Mouse (Mus musculus) heart, postnatal 25 days (tissue): ENCODE data around the gene Tlr9. TPM values are rescaled to one million over a fixed set of nuclear protein-coding genes. Genes with fewer than 3 reads are reported as not detected.

Experiments
- DNase-seq: peaks from one replicate; pipeline ENCODE4 v3.0.0; 2022; ENCODE audit warnings: low spot score
- intact Hi-C: fragments of 180-260 bp; cut with DNase I; formaldehyde crosslinking; loops from one replicate; pipeline ENCODE4 v1.15.1; 2025
- total RNA-seq, 2 experiments: library from RNA; stranded (reverse); gene quantifications; 2 replicates each; pipeline ENCODE4 v1.2.3; 2021

The Tlr9 gene
- total RNA-seq, 2 experiments from 2014 or later = 0.52 to 0.64 TPM

DNA sequence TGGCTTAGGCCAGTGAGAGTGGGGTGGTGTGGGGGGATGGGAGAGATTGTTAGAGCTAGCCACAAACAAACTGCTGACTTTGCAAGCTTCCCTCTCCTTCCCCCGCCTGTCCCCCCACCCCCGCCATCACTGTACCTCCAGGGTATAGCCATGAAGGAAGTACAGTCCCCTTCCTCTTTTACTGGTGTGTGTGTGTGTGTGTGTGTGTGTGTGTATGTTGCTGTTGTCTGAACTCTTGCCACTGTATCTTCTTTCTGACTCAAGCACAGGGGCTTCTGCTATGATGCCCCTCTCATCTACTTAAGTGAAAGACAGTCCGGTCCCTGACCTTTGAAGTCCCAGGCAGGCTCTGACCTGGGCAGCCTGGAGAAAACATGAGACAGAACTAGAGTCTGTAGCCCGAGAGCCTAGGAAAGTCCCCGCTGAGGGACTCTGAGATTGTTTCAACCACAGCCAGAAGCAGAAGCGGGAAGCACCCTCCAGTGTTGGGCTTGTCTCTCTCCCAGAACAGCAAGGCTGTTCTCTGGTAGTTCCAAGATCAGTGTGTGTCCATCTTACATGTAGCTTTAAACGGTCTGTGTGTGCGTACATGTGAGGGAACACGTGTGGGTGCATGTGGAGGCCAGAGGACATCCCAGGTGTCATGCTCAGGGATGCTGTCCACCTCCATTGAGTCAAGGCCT lies 7.8 kb downstream of the Tlr9 start:
- intact Hi-C loops = no loop called here
- no peak for DNase-seq

DNA sequence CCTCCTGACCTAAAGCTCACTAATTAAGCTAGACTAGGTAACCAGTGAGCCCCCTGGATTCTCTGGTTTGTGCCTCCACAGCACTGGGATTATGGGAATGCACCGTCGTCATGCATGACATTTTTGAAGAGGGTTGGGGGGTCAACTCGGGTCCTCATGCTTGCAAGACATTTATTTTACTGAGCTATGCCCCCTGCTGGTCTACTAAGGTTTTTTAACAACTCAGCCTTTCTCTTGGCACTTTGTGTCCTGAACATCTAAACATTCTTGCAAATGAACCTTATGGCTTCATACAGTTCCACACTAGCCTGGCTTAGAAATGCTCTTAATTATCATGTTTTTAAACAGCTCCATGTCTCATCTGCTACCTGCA lies 8.3 kb downstream of the Tlr9 start:
- no peak for DNase-seq
- intact Hi-C loops = no loop called here

DNA sequence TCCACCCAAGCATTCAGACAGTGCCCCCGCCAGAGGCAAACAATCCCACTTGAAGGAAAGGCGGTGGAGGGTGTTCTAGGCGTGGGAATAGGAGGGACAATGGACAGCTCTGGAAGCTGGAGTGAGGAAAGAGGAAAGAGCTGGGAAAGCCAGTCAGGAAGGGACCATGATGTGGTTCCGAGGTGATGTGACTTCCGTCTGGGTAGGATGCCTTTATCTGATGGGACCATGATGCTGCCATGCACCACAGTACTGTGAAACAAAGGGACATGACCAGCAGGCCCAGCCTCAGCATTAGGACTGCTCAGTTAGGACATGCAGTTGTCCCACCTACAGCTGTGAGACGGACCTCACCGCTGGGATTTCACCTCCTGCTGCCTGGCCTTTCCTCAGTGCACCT lies 8.8 kb downstream of the Tlr9 start:
- no peak for DNase-seq
- intact Hi-C loops = no loop called here

DNA sequence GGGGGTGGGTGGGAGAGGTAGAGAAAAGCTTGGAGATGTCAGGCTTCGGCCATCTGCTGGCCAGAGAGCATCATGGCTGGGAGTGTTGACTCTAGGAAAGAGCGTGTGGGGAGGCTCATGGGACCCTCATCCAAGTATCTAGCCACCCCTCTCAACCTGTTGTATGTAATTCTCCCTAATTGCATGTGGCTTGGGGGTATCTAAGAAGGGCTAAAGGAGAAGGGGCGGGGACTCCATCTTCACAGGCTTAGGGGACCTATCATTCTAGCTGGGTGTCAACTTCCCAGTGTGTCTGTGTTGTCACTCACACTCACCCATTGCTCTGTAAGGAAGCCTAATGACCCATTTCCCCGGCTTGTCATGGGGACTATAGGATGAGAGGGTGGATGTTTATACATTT lies 9.4 kb downstream of the Tlr9 start:
- intact Hi-C loops = no loop called here
- DNase-seq = no peak

DNA sequence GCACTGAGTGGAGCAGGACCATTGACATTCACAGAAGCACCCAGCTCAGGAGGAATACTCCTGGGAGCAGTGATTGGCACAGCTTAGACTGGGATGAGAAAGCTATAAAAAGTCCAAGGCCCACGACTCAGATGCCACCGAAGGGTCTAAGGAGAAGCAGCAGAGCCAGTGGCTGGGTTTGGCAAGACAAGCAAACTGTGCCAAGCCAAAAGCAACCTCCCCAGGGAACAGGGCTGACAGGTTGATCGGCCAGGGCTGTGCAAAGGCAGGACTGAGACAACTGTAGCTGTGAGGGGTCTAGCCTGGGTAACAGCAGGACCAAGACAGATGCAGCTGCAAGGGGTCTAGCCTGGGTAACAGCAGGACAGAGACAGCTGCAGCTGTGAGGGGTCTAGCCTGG lies 10.6 kb downstream of the Tlr9 start:
- intact Hi-C loops = no loop called here
- DNase-seq = no peak

DNA sequence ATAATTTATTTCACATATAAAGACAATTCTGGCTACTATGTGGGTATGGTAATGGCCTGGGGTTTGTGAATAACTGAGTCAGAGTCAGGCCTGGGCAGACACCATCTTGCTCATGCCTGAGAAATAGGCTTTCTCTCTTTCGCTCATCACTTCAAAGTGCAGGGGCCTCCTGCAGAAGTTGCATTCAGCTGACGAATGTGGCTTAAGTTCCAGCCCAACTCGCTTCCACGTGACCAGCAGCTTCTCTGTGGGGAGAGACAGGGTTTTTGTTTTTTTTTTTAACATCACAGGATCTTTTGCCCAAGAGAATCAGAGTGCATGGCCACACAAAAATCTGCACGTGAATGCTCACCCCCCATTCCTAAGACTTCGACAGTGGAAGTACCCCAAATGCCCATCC lies 11.6 kb downstream of the Tlr9 start:
- intact Hi-C loops = no loop called here
- no peak for DNase-seq

DNA sequence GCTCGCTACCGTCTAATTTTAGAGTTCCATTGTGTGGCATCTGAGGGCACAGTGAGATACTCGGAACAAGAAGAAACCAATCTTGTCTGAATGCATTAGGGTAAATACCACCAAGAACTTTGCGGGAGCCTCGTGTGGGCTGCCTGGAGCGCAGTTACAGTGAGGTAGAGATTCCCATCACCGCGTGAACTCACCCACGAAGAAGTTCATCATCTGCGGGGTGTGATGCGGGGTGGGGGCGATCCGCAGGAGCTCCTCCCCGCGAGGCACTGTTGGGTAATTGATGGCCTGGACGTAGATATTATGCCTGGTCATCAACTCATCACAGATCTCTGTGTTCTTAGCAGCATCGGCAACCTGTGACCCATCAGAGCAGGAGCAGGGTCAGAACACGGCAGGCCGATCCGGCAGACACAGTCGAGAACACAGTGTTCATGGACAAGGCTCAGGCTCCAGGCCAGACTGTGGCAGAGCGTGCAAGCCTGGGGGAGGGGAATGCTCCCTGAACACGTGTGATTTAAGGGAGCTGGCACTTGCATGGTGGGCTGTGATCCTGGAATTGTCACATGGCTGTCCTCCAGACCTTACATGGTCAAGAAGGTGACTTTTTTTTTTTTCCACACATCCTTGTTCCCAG lies 12.9 kb downstream of the Tlr9 start:
- peak; percentile 33 for DNase-seq
- intact Hi-C loops = no loop called here

DNA sequence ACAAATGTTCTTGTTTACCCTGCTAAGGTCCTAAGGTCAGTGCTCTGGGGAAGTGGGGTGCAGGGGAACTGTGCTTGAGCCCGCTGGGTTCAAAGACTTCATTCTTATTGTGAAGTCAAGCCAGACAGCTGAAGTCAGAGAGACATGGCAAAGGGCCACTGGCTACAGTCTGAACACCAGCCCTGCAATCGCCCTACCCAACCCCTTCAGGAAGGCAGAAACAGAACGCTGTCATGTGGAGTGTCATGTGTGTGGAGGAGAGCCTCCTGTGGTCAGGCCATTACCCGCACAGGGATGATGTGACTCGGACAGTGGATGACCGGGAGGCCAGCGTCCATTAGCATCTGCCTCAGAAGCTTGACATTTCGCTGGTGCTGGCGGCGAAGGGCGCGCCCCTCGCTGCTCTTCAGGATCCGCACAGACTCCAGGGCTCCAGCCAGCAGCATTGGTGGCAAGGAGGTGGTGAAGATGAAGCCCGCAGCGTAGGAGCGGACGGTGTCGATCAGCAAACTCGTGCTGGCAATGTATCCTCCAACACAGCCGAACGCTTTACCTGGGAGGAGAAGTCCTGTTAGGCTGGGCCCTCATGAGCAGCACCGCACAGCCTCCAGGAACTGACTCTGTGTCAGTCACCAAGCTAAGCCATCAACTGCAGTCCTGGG lies 13.9 kb downstream of the Tlr9 start:
- no peak for DNase-seq
- intact Hi-C loops = no loop called here

DNA sequence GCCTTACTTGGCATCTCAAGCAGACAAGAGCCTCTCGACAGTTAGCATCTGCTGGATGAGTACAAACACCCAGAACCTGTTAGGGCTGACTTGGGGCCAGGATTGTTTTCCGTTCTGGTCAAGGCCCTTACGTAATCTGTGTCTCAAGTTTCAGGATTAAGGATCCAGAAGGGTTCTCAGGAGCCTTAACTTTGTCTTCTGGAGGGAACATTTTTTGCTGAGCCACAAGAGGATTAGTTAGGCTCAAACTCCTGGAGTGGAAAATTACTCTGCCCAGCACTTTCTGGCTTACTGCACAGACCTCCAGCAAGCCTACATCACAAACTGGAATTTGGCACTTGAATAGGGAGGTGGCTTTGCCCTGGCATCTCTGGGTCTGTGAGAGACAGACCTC lies 14.4 kb downstream of the Tlr9 start:
- DNase-seq = no peak
- intact Hi-C loops = no loop called here

DNA sequence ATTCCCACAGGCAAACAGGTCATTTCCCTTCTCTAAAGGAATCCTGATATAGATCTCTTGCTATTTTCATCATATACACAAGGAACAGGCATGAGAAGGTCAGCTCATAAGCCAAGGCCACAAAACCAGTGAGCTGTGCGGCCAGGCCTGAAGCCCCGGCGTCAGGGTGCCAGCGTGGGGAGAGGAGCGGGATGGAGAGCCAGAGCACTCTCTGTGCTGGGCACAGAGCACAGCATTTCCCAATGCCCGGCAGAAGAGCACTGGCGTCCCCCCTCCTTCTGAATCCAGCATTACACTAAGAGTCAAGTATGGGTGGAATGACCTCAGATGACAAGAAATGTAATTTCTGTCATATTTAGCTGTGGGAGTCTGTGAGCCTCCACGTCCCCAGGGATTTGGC lies 15.0 kb downstream of the Tlr9 start:
- DNase-seq = no peak
- intact Hi-C loops = no loop called here

DNA sequence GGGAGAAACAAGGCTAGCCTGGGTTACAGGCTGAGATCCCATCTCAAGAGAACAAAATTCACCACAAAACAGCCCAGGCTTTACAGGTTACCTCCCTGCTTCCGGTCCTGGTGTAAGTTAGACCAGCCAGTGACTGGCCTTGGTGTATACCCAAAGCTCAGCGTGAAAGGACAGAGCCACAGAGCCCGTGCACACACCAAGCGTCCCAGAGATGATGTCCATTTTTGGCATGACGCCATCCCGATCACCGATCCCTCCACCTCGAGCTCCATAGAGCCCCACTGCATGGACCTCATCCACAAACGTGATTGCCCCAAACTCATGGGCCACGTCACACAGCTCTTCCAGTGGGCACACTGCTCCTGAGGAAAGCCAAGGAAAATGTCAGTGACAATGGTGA lies 15.5 kb downstream of the Tlr9 start:
- DNase-seq = no peak
- intact Hi-C loops = no loop called here

DNA sequence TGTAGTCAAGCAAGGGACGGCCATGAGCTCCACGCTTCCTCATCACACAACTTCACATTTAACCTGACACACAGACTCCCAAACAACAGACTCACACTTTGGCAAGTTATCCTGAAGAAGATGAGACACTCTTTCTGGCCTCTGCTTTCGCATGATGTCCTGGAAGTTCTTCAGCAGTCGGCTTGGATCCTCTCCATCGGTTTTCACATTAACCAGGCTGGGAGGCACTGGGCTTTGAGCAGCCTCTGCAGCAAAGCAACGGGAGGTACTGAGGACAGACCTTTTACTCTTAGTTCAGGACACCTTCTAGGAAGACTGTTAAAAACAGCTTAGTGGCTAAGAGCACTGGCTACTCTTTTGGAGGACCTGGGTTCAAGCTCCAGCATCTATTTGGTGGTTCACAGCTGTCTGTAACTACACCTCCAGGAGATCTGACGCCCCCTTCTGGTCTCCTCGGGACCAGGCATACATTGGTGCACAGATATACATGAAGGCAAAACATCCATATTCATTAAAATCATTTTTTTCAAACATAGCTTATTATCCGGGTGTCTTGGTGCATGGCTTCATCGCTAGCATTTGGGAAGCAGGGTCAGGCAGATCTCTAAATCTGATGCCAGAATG lies 19.3 kb downstream of the Tlr9 start:
- DNase-seq = no peak
- intact Hi-C loops = no loop called here

DNA sequence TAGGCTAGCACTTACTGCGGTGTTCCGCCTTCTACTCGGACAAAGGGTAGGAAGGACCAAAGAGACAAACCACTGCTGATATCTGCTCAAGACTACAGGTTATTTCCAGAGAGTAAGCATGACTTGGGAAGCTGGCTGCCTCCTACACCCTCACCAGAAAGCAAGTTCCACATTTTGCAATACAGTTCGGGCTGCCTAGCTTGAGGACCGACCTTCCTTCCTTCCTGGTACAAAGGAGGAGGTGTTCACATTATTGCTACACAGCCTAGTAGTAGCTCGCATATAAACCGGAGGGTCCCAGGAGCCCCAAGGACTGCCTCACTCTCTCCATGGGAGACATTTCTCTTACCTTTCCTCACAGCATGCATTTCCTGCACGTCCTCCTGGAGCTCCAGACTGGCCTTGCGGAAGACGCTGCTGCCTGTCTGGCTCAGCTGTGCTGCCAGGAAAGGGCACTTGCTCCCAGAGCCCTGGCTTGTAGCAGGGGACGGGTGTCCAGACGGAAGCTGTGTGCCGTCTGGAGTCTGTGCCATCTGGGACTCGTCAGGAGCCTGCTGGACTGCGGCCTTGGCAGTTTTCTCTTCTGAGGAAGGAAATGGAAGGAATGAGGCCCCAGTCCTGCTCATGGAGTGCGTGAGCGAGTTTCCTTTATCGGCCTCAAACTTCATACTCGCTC lies 20.6 kb downstream of the Tlr9 start:
- DNase-seq = peak; percentile 32
- intact Hi-C loops = no loop called here

DNA sequence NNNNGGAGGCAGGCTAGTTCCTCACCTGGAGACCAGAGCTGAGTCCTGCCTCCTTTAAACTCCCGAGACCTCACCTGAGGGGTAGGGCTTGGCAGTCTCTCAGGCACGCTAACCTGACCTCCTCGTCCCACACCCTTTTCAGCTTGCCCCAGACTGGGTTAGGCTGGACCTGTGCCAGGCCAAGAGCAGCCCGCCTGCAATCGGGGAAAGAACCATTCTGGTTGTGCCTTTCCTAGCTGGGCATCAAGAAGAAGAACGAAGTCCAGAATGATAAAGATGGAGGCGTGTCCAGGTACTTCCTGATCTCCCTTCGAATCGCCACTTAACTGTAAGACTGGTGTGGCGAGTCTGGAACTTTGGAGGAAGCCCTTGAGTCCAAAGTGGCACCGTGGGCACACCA lies 27.2 kb downstream of the Tlr9 start:
- intact Hi-C loops = loop anchor here (2.0 kb wide), 1 partner anchor 31 kb away; the partner anchor contains the start of gene Poc1a
- DNase-seq = no peak

DNA sequence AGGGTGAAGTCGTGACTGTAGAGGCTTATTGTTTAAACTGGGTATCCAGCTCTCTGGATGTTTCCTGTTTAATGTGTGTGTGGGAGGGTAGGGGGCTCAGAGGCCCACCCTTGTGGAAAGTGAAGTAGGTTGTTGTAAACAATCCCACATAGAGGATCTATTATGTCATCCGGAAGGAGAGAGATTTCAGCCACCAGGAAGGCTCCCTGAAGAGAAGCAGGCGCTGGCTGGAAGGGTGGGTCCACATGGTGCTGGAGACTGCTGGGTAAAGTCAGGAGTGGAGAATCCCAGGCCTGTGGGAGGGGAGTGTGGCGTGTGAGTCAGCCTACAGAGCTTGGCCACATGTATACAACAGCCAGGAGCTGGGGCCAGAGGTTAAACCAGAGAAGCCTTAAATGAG lies 27.8 kb downstream of the Tlr9 start:
- intact Hi-C loops = no loop called here
- DNase-seq = peak; percentile 47

DNA sequence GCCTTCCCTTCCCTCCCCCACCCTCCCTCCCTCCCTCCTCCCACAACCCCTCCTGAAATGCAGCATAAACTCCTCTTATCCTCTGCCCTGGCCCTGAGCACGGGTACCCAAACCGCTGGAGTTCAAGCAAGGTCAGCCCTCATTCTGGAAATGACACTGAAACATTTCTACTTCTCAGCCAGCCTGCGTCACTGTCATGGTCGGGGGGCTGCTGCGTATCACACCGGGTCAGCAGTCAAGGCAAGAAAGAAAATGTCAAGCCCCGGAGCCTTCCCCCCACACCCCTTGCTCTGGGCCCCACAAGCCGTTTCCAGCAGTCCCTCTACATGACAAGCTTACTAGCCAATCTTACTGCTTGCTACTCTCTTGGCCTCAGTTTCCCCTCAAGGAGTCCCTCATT lies 28.7 kb downstream of the Tlr9 start:
- DNase-seq = no peak
- intact Hi-C loops = no loop called here

DNA sequence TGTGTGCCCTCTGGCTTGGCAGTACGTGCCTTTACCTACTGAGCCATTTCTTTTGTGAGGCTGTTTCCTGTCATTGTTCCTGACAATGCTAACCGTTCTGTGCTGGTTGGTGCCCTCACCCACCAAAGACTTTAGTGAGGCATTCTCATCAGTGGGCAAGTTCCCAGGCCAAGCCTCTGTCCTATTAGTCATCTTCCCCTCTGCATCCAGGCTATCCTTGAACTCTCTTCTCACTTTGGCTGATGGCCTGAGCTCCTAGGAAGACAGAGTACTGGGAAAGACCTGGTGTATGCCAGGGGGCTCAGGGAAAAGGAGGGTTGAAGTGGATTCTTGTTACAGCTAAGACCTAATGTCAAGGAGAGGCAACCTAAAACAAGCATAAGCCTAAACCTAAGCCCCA lies 31.6 kb downstream of the Tlr9 start:
- no peak for DNase-seq
- intact Hi-C loops = no loop called here

DNA sequence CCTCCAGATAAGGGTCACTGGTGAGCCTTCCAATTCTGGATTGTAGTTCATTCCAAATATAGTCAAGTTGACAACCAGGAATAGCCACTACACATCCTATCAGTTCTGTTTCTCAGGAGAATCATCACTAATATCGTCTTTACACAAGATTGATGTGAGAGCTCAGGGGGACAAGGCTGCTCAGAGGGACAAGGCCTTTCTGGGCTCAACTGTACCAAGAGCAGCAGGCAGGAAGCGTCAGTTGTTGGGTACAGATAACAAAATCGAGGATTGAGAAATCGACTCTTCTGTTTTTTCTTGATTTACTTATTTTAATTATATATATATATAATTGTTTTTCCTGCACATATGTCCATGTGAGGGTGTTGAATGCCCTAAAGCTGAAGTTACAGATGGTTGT lies 36.0 kb downstream of the Tlr9 start:
- no peak for DNase-seq
- intact Hi-C loops = no loop called here

DNA sequence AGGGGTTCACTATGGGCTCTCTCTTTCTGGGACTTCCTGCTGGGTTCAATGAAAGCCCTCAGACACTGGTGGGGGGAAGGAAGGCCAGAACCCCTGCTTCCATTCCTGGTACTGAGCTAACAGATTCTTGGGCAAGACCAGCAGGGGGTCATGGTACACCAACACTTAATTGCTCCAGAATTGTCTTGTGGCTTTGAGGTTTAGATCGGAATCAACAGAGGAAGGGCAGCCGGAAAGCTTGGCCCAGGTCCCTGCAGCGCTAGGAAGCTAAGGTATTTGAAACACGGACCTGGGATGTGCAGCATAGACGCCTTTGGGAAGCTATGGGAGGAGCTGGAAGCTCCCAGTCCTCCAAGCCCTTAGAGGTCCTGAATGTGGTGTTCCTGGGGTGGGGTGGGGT lies 36.6 kb downstream of the Tlr9 start:
- intact Hi-C loops = no loop called here

DNA sequence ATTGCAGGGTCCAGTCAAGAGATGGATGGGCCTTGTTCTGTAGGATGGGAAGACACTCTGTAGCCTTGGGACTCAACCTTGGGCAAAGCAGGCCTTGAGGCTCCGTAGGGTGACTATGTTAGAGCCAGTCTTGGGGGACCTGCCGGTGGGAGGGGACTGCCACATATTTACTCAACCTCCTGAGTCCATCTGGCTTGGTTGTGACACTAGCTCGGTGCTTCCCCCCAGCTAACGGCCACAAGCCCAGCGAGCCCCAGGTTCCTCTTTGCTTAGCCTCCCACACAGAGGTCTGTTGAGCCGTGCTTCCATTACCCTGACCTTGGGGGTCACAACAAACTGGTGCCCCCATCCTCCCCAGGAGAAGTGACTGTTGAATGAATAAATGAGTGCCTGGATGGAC lies 38.7 kb downstream of the Tlr9 start:
- intact Hi-C loops = no loop called here
- no peak for DNase-seq

More for the DNA sequence above, 36.6 kb downstream of the Tlr9 start:
- DNase-seq = no peak

DNA sequence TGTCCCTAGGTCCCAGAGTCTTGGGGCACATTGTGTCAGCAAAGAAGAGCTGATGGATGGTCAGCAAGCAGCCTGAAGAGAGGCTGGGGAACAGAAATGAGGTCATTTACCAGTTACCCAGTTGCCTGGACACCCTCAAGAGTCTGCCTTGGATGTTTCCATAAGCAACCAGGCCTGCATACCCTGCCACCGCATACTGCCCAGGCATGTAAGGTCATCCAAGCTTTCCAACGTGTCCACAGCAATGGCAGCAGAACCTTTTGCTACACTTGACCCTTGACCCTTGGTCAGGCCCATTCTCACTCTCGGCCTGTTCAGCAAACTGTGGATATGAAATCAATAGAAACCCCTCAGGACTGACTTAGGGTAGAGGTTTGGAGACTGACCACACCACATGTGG lies 39.1 kb downstream of the Tlr9 start:
- intact Hi-C loops = no loop called here
- no peak for DNase-seq
